Mouse (Mus musculus) hindlimb bud, embryonic 11.5 days (tissue): ENCODE measurements around the gene Eid2.
A peak's percentile ranks its signal among the peaks of the same experiment; 100 is the strongest.

Experiments used
- DNase-seq: peaks from one replicate; pipeline ENCODE4 v3.0.0-alpha.2; 2012; ENCODE audit warnings: low read depth, low spot score; ENCODE audit errors: extremely low spot score

Eid2 gene

DNA sequence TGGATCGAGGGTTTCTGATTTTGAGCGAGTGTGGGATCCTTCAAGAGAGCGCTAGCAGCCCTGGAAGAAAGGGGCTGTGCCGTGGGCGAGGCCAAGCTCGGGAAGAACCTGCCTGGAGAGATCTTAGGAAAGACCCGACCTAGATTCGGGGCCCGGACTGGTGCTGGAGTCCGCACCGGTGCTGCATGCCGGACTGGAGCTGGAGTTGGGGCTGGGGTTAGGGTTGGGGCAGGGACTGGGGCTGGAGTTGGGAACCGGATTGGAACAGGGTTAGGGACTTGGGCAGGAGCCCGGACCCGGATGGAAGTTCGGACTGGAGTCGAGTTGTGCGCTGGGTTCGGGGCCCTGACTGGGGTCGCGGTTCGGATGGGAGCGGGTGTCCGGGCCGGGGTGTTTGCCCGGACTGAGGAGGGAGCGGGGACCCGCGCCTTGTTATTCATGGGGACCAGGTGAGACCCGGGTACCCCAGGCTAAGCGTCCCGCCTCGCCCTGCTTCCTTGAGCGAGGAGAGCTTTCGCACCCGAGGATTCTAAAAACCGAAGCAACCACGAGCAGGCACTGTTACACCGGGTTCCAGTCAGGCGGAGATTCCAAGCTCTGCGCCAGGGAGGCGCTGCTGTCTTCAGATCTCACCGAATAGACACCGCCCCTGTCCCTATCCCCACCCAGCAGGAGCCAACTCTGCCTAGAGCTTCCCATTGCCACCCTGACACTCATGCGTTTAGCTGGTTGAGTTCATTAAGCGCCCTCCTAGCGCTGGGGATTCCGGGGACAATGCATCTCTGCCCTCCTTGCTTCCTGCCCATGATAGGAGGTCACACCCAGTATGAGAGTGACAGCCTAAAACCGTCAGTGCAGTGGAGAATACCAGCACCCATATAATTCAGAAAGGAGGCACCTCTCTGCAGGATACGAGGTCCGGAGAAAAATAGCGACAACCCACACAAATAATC, 23.2 kb downstream of the Eid2 start, which contains the start of gene Selenov:
Gene Selenov, minus strand, starts transcription at position 549 of the 953 bp plus-strand sequence.
- no peak for DNase-seq

GRCm38 (mm10) chr7:28294481-28294880, 26.8 kb downstream of the Eid2 start:
- peak; percentile 46 for DNase-seq

GRCm38 (mm10) chr7:28298837-28299625, 31.4 kb downstream of the Eid2 start:
- peak; percentile 54 for DNase-seq

DNA sequence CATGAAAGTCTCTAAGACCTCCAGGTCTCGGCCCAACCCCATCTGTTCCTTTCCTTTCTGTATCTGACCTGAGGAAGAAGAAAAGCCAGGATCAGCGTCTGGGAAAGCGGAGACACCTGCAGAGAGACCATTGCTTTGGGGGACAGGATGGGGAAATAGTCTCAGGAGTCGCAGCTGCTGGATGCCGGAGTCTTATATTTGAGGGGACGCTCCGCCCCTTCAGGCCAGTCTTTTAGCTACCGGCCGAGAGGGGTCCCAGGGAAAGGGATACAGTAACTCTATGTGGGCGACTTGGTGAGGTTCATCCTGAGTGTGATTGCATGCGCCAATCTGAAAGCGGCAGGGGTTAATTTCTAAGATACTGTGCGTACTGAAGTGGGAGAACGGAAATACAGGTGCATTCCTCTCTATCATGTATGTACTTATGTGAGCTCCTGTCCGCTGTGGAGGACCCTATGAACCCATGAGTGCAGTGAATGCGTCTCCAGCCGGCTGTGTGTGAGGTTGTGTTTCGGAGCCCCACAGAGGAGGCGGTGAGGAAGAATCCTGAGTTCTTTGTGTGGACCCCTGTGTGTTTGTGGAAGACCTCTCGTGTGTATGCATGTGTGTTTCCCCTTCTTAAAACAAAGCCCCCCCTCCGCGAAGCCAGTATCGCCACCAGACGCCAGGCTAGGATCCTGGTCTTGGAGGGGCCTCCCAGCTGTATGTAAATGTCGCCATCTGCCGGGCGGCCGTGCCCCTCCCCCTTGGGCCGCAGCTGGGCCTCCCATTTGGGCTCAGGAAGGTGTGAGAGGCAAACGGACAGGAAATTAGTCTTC, 34.1 kb downstream of the Eid2 start, which contains the start of gene Dll3:
Gene Dll3, minus strand, starts transcription at position 623 of the 818 bp plus-strand sequence.
- DNase-seq = no peak

- no peak for DNase-seq
These were observed 38.0 kb downstream of the Eid2 start for GRCm38 (mm10) chr7:28305641-28306040.

- no peak for DNase-seq
These were observed 38.5 kb downstream of the Eid2 start for GRCm38 (mm10) chr7:28306216-28306615.

DNA sequence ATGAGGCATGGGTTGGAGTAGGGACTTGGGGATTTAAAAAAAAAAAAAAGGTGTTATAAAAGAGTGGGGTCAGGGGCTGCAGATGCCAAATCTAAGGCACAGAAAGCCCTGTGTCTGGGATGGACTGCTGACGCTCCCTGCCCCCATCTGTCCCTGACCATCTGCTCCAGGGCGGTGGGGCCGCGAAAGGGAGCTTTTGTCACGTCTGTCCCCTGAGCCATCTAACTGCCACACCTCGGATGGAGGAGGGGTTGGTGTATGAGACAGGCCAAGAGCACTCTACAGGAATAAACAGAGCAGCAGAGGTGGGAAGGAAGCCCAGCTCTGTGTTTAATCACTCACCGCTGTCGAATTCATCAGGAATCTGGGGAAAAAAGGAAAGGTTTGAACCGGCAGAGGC, 42.1 kb downstream of the Eid2 start:
- no peak for DNase-seq

DNA sequence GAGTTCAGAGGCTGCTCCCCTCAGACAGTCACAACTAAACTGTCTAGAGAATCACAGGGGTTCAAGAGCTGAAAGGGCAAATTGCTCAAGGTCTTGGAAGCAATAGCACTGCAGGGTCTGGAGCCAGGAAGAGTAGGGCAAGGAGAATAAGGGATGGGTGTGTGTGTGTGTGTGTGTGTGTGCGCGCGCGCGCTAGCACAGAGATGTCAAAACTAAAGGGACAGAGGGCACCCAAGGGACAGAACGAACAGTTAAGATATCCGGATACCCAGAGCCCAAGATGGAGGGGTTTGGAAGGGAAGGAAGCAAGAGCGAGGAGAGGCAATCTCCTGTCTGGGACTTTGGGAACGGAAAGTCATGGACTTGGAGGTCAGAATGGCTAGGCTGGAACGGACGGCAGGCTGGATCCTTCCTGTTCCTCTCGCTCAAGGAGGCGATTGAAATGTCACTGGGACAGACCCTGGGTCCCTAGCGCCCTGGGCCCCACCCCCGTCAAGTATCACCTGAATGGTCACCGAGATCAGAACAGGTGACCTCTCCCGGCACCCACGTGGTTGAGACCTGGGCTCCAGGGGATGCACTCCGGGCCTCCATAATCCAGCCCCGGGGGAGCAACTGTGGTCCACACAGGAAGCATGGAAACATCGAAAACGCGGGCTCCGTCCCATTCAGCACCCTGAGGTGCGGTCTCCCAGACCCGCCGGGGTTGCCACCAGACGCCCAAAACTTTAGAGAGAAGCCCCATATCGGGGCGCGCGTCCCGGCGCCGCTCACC, 43.7 kb downstream of the Eid2 start:
- no peak for DNase-seq

DNA sequence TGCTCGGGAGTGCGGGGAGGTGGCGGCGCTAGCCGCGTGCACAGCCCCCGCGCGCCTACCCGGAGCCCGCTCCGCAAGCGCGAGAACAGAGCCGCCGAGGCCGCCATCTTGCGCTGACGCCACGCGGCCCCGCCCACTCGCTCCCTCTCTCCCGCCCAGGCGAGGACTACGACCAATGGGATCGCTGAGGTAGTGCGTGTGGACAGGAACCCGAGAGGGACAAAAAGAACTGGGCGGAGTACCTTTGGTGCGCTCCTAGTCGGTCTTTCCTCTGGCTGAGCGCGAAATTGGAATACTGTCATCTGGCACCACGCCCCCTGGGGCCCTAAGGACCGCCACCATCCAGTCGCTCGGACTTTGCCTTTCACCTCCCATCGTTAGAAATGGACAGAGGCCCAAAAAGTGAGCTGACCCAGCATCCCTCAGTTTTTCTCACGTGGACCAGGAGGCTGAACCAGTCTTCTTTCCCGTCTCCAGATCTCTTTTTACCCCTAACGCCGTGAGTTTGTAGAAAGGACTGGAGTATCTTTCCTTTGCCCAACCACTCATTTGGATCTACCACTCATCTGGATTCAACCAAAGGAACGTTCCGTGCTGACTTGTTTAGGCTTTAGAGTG, 44.4 kb downstream of the Eid2 start, which contains the start of gene Timm50:
Gene Timm50, minus strand, starts transcription at position 147 of the 618 bp plus-strand sequence.
- peak; percentile 93 for DNase-seq

DNA sequence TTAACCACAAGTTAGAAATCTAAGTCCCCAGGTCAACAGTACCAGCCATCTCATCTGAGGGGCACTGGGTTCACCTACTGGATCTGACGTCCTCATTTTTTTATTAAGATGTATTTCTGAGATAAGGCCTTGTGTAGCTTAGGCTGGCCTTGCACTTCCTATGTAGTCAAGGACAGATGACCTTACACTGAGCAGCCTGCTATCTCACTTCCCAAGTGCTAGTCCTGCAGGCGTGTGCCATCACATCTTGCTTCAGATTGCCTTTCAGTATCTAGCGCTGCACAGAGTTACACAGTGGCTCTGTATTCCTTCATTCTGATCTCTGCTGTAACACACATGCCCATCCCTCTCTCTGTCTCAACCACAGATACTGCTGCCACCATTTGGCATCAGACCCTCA, 50.4 kb downstream of the Eid2 start:
- no peak for DNase-seq

DNA sequence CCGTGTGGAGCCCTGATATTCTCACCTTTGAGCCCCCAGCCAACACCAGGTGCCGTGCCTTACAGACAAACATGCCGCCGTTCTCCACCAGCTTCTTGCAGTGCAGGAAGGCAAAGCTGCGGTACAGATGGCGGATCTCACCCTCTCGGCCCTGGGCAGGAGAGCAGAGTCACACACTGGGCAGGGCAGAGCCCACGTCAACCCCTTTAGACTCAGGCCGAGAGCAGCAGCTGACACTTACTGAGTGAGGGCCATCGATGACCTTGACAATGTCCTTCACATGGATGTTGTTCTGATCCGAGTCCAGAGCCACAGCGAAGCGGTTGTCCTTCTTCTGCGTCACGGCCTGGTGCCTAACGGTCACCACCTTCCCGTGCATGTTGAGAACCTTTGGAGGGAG, 51.0 kb downstream of the Eid2 start:
- no peak for DNase-seq
